Mouse (Mus musculus): ENCODE measurements around the gene Iqgap2.

DNA sequence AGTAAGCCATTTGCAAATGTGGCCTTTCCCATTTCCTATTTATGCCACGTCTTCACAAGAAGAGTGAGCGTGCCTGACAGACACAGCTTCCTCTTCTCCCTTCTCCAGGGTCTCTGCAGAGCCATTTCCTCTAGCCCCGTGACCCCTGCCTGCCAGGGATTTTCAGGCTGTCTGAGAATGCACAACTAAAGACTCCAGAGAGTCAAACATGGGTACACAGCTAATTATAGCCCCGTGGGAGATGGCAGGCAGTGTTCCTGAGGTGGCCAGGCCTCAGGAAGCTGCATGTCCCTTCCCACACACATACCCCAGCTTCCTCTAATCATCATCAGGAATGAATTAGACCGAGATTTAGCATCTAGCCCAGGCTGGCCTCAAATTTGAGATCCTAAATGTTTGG is 252.8 kb downstream of the Iqgap2 start:
- TF ChIP-seq CTCF (conservative IDR thresholded peaks at IDR 0.05 in 1 of 2, IDR thresholded peaks at IDR 0.05 in 1 of 2; ENCODE audit: low read depth in 2 of 2, low read length in 2 of 2) (no peak), TCF12 (IDR thresholded peaks at IDR 0.05; ENCODE audit: low read depth, low read length) (no peak), EP300 (IDR thresholded peaks at IDR 0.05; ENCODE audit: low read length) (no peak), E2F4 (IDR thresholded peaks at IDR 0.05; ENCODE audit: insufficient replicate concordance, low read depth, low read length) (no peak), RCOR1 (conservative IDR thresholded peaks at IDR 0.05; ENCODE audit: low read depth, low read length) (no peak), GABPA (IDR thresholded peaks at IDR 0.05; ENCODE audit: insufficient replicate concordance, low read depth, low read length) (no peak)
